Mouse (Mus musculus) midbrain, postnatal 0 days (tissue): ENCODE results near the gene Ifna13. TPM values are rescaled to one million over a fixed set of nuclear protein-coding genes. Genes with fewer than 3 reads are reported as not detected.
A peak's percentile ranks its signal among the peaks of the same experiment; 100 is the strongest.

Experiments
- ATAC-seq: fragments of 200-750 bp; cut with Nextera tagmentation; 2 replicates; pipeline ENCODE4 v1.8.0; 2017; ENCODE audit warnings: moderate number of reproducible peaks, mild to moderate bottlenecking, moderate TSS enrichment, moderate library complexity; ENCODE audit not compliant: low FRiP score
- DNase-seq: peaks from one replicate; pipeline ENCODE4 v3.0.0-alpha.2; 2015; ENCODE audit warnings: low spot score
- H3K27ac ChIP-seq: fragments of 300-500 bp; sonication (generic); 2 replicates; pipeline ENCODE4 v1.5.1; 2014; ENCODE audit warnings: low read depth, mild to moderate bottlenecking, low read length, mixed read lengths
- H3K27me3 ChIP-seq: fragments of 300-500 bp; sonication (generic); 2 replicates; pipeline ENCODE4 v1.6.1; 2014; ENCODE audit warnings: low read length, control low read depth, mixed read lengths; ENCODE audit not compliant: insufficient read depth
- H3K36me3 ChIP-seq: fragments of 300-500 bp; sonication (generic); 2 replicates; pipeline ENCODE4 v1.6.1; 2014; ENCODE audit warnings: low read length, control low read depth, mixed read lengths; ENCODE audit not compliant: insufficient read depth
- H3K4me1 ChIP-seq: fragments of 300-500 bp; sonication (generic); 2 replicates; pipeline ENCODE4 v1.6.1; 2014; ENCODE audit warnings: mild to moderate bottlenecking, control low read depth, antibody characterized with exemption, low read length, mixed read lengths; ENCODE audit not compliant: insufficient read depth
- H3K4me2 ChIP-seq: fragments of 300-500 bp; sonication (generic); 2 replicates; pipeline ENCODE4 v1.6.1; 2014; ENCODE audit warnings: low read depth, mild to moderate bottlenecking, low read length, mixed read lengths; ENCODE audit not compliant: poor library complexity, severe bottlenecking
- H3K4me3 ChIP-seq: fragments of 300-500 bp; sonication (generic); 2 replicates; pipeline ENCODE4 v1.5.1; 2014; ENCODE audit warnings: low read depth, mild to moderate bottlenecking, low read length, moderate library complexity
- H3K9ac ChIP-seq: fragments of 300-500 bp; sonication (generic); replicated peaks from 2 replicates; pipeline ENCODE4 v1.6.1; 2014; ENCODE audit warnings: mild to moderate bottlenecking, low read length, moderate library complexity, mixed read lengths; ENCODE audit not compliant: poor library complexity, severe bottlenecking
- H3K9me3 ChIP-seq: fragments of 300-500 bp; sonication (generic); 2 replicates; pipeline ENCODE4 v1.6.1; 2016; ENCODE audit warnings: low read length, control low read depth
- CTCF ChIP-seq: IDR thresholded peaks from 2 replicates; pipeline ENCODE4 v1.5.1; 2016; ENCODE audit warnings: antibody characterized with exemption, mild to moderate bottlenecking
- WGBS: fragments of 180-500 bp; shearing (Covaris S2); extraction: QIAGEN DNeasy Blood & Tissue Kit; methylation state at CpG from one replicate; pipeline ENCODE4 v1.1.7; 2014; 5-methylcytosine and 5-hydroxymethylcytosine counted together
- polyA plus RNA-seq: library from polyadenylated mRNA; unstranded; fragments of >200 nt; fragmentation: Nextera tagmentation; extraction: Ambion mirVana; gene quantifications from 2 replicates; pipeline ENCODE4 v1.2.1, GENCODE M21; 2015
- total RNA-seq: library from RNA; depleted of rRNA; stranded (reverse); fragments of >200 nt; gene quantifications from 2 replicates; pipeline ENCODE4 v1.2.3, GENCODE M21; 2014

Gene Ifna13
- total and polyA plus RNA-seq, 2 experiments from 2014 or later, result not detected

GRCm38 (mm10) chr4:88680362-88680761 is 36.1 kb upstream of the Ifna13 start:
- H3K4me2 ChIP-seq, result no peak overlapping the region
- ATAC-seq (no peak), DNase-seq (peak; percentile 24)
- TF ChIP-seq CTCF, result peak; percentile 67
- no peaks in the 10 kb centered on the region for H3K27me3 ChIP-seq
- H3K27ac ChIP-seq, result no peak overlapping the region
- 47% methylated on average over 8 of the region's 8 CpGs for WGBS
- H3K9ac ChIP-seq, result no peak overlapping the region
- no peaks in the 10 kb centered on the region for H3K4me1 ChIP-seq
- H3K4me3 ChIP-seq, result no peak overlapping the region
- H3K36me3 ChIP-seq, result no peaks in the 10 kb centered on the region
- H3K9me3 ChIP-seq, result no peaks in the 10 kb centered on the region

- 94% methylated on average over 1 of the region's 1 CpGs for WGBS
Observed at GRCm38 (mm10) chr4:88676824-88677223, 32.6 kb upstream of the Ifna13 start, which contains the start of gene Ifna16. Gene Ifna16 (minus strand): TSS chr4:88676924.

GRCm38 (mm10) chr4:88655461-88655860 is 11.2 kb upstream of the Ifna13 start:
- H3K36me3 ChIP-seq, result no peaks in the 10 kb centered on the region
- ATAC-seq, result no peak
- no peaks in the 10 kb centered on the region for H3K27me3 ChIP-seq
- DNase-seq, result no peak
- no peaks in the 10 kb centered on the region for H3K4me1 ChIP-seq
- H3K4me2 ChIP-seq, result no peak overlapping the region
- no peak overlapping the region for H3K9ac ChIP-seq
- 56% methylated on average over 1 of the region's 1 CpGs for WGBS
- no peak for TF ChIP-seq CTCF
- H3K27ac ChIP-seq, result no peak overlapping the region
- no peaks in the 10 kb centered on the region for H3K9me3 ChIP-seq
- H3K4me3 ChIP-seq, result no peak overlapping the region

More at GRCm38 (mm10) chr4:88676824-88677223, 32.6 kb upstream of the Ifna13 start, which contains the start of gene Ifna16:
- Histone ChIP-seq H3K27me3 (no peaks in the 10 kb centered on the region), H3K4me2 (no peak within 1 kb of the TSS), H3K4me1 (no peaks in the 10 kb centered on the region), H3K9ac (no peak within 1 kb of the TSS), H3K4me3 (no peak within 1 kb of the TSS), H3K27ac (no peak within 1 kb of the TSS), H3K36me3 (no peaks in the 10 kb centered on the region), H3K9me3 (no peaks in the 10 kb centered on the region)
- TF ChIP-seq CTCF, result no peak
- ATAC-seq (no peak), DNase-seq (no peak)

- no peak for DNase-seq
- 73% methylated on average over 3 of the region's 3 CpGs for WGBS
- Histone ChIP-seq H3K27me3 (no peaks in the 10 kb centered on the region), H3K9ac (no peak overlapping the region), H3K4me2 (no peak overlapping the region), H3K27ac (no peak overlapping the region), H3K9me3 (no peaks in the 10 kb centered on the region), H3K4me1 (no peaks in the 10 kb centered on the region), H3K36me3 (no peaks in the 10 kb centered on the region), H3K4me3 (no peak overlapping the region)
- ATAC-seq, result no peak
- TF ChIP-seq CTCF, result no peak
Observed at GRCm38 (mm10) chr4:88653644-88654043, 9.4 kb upstream of the Ifna13 start.

GRCm38 (mm10) chr4:88642526-88642925 is 1.7 kb downstream of the Ifna13 start:
- no peak for TF ChIP-seq CTCF
- no peaks in the 10 kb centered on the region for H3K9me3 ChIP-seq
- no peaks in the 10 kb centered on the region for H3K27me3 ChIP-seq
- no peak overlapping the region for H3K4me2 ChIP-seq
- 37% methylated on average over 2 of the region's 2 CpGs for WGBS
- H3K36me3 ChIP-seq, result no peaks in the 10 kb centered on the region
- H3K9ac ChIP-seq, result no peak overlapping the region
- ATAC-seq, result no peak
- H3K4me1 ChIP-seq, result no peaks in the 10 kb centered on the region
- H3K4me3 ChIP-seq, result no peak overlapping the region
- no peak for DNase-seq
- no peak overlapping the region for H3K27ac ChIP-seq

GRCm38 (mm10) chr4:88641077-88641831 is 3.0 kb downstream of the Ifna13 start:
- peak; percentile 95 for DNase-seq

More at GRCm38 (mm10) chr4:88641077-88641831, 3.0 kb downstream of the Ifna13 start:
- Histone ChIP-seq H3K9me3 (no peaks in the 10 kb centered on the region), H3K4me3 (peak overlapping the region; percentile 22; the same call in 1 of the 2 replicates), H3K27me3 (no peaks in the 10 kb centered on the region), H3K4me1 (no peaks in the 10 kb centered on the region), H3K27ac (no peak overlapping the region), H3K4me2 (peak overlapping the region; percentile 44), H3K36me3 (no peaks in the 10 kb centered on the region), H3K9ac (no peak overlapping the region)
- peak; percentile 93 for ATAC-seq
- WGBS, result 13% methylated on average over 11 of the region's 11 CpGs
- TF ChIP-seq CTCF, result peak; percentile 82
